Mouse (Mus musculus) limb, embryonic 15.5 days (tissue): Measurements from ENCODE around the gene Prf1. TPM values are rescaled to one million over a fixed set of nuclear protein-coding genes. Genes with fewer than 3 reads are reported as not detected.

Source experiments
- ATAC-seq: fragments of 200-750 bp; cut with Nextera tagmentation; 2 replicates; pipeline ENCODE4 v1.8.0; 2017; ENCODE audit warnings: low read depth, moderate TSS enrichment; ENCODE audit not compliant: insufficient number of reproducible peaks, low FRiP score, low TSS enrichment
- H3K27ac ChIP-seq: fragments of 300-500 bp; sonication (generic); 2 replicates; pipeline ENCODE4 v1.5.1; 2015; ENCODE audit warnings: moderate library complexity, mild to moderate bottlenecking, inconsistent platforms
- H3K27me3 ChIP-seq: fragments of 300-500 bp; sonication (generic); 2 replicates; pipeline ENCODE4 v1.6.1; 2015; ENCODE audit warnings: inconsistent platforms
- H3K36me3 ChIP-seq: fragments of 300-500 bp; sonication (generic); 2 replicates; pipeline ENCODE4 v1.6.1; 2015; ENCODE audit warnings: inconsistent platforms
- H3K4me1 ChIP-seq: fragments of 300-500 bp; sonication (generic); 2 replicates; pipeline ENCODE4 v1.6.1; 2015; ENCODE audit warnings: inconsistent platforms
- H3K4me2 ChIP-seq: fragments of 300-500 bp; sonication (generic); 2 replicates; pipeline ENCODE4 v1.6.1; 2015; ENCODE audit warnings: mild to moderate bottlenecking, inconsistent platforms
- H3K4me3 ChIP-seq: fragments of 300-500 bp; sonication (generic); 2 replicates; pipeline ENCODE4 v1.5.1; 2015; ENCODE audit warnings: mild to moderate bottlenecking, inconsistent platforms
- H3K9ac ChIP-seq: fragments of 300-500 bp; sonication (generic); 2 replicates; pipeline ENCODE4 v1.6.1; 2015; ENCODE audit warnings: inconsistent platforms
- H3K9me3 ChIP-seq: fragments of 300-500 bp; sonication (generic); 2 replicates; pipeline ENCODE4 v1.6.1; 2016; ENCODE audit warnings: inconsistent platforms
- WGBS: fragments of 180-500 bp; shearing (Covaris S2); methylation state at CpG from one replicate; pipeline ENCODE4 v1.1.7; 2015; 5-methylcytosine and 5-hydroxymethylcytosine counted together
- polyA plus RNA-seq: library from polyadenylated mRNA; unstranded; fragments of >200 nt; fragmentation: Nextera tagmentation; extraction: Ambion mirVana; gene quantifications from 2 replicates; pipeline ENCODE4 v1.2.1, GENCODE M21; 2015

Gene Prf1
- polyA plus RNA-seq, 1 experiment from 2014 or later: 0.09 TPM

- peaks cover 21% of the 10 kb centered on the region for H3K36me3 ChIP-seq
- no peak for ATAC-seq
- H3K9me3 ChIP-seq: no peaks in the 10 kb centered on the region
- no peak overlapping the region for H3K9ac ChIP-seq
- no peaks in the 10 kb centered on the region for H3K4me1 ChIP-seq
- H3K4me2 ChIP-seq: no peak overlapping the region
- WGBS: 65% methylated on average over 8 of the region's 8 CpGs
- H3K27ac ChIP-seq: no peak overlapping the region
- no peak overlapping the region for H3K4me3 ChIP-seq
- no peaks in the 10 kb centered on the region for H3K27me3 ChIP-seq
Measured at GRCm38 (mm10) chr10:61343950-61344349, 46.3 kb downstream of the Prf1 start.

GRCm38 (mm10) chr10:61345179-61345578, 47.5 kb downstream of the Prf1 start:
- Histone ChIP-seq H3K9ac (no peak overlapping the region), H3K9me3 (no peaks in the 10 kb centered on the region), H3K4me3 (no peak overlapping the region), H3K36me3 (peaks cover 33% of the 10 kb centered on the region), H3K4me1 (no peaks in the 10 kb centered on the region), H3K27me3 (no peaks in the 10 kb centered on the region), H3K4me2 (no peak overlapping the region), H3K27ac (no peak overlapping the region)
- WGBS: 79% methylated on average over 8 of the region's 8 CpGs
- ATAC-seq: no peak

- no peaks in the 10 kb centered on the region for H3K9me3 ChIP-seq
- H3K36me3 ChIP-seq: peaks cover 42% of the 10 kb centered on the region
- no peak overlapping the region for H3K9ac ChIP-seq
- no peak overlapping the region for H3K4me3 ChIP-seq
- no peaks in the 10 kb centered on the region for H3K4me1 ChIP-seq
- no peak overlapping the region for H3K27ac ChIP-seq
- no peaks in the 10 kb centered on the region for H3K27me3 ChIP-seq
- 24% methylated on average over 10 of the region's 10 CpGs for WGBS
- ATAC-seq: no peak
- H3K4me2 ChIP-seq: no peak overlapping the region
Measured at GRCm38 (mm10) chr10:61346374-61346773, 48.7 kb downstream of the Prf1 start.

- Histone ChIP-seq H3K36me3 (peaks cover 52% of the 10 kb centered on the region), H3K4me3 (no peak overlapping the region), H3K4me1 (no peaks in the 10 kb centered on the region), H3K27me3 (no peaks in the 10 kb centered on the region), H3K4me2 (no peak overlapping the region), H3K27ac (no peak overlapping the region), H3K9me3 (no peaks in the 10 kb centered on the region), H3K9ac (no peak overlapping the region)
- ATAC-seq: no peak
- 61% methylated on average over 4 of the region's 4 CpGs for WGBS
Measured at GRCm38 (mm10) chr10:61351216-61351615, 53.6 kb downstream of the Prf1 start.

Other genes with a start within 250 kb of the Prf1 start
- 11.1 and 15.8 TPM in 2 replicates for gene Pcbd1, start 208.5 kb upstream of the Prf1 start, polyA plus RNA-seq
- gene Sgpl1, start 150.1 kb upstream of the Prf1 start, polyA plus RNA-seq: 67.8 and 68.3 TPM in 2 replicates
- gene Tbata, start 125.9 kb upstream of the Prf1 start, polyA plus RNA-seq: 0.19 and 0.42 TPM in 2 replicates
- 4.9 and 6.9 TPM in 2 replicates for gene Adamts14, start 24.4 kb upstream of the Prf1 start, polyA plus RNA-seq
- gene Pald1, start 85.7 kb downstream of the Prf1 start, polyA plus RNA-seq: 22.8 and 23.8 TPM in 2 replicates
- gene Nodal, start 120.1 kb downstream of the Prf1 start, polyA plus RNA-seq: 0.13 and 0.24 TPM in 2 replicates
- gene Eif4ebp2, start 154.8 kb downstream of the Prf1 start, polyA plus RNA-seq: 64.5 and 68.5 TPM in 2 replicates
- gene Lrrc20, start 178.0 kb downstream of the Prf1 start, polyA plus RNA-seq: 8.5 and 10.2 TPM in 2 replicates